Mouse (Mus musculus) megakaryocyte, embryonic 14.5 days (primary cell): Measurements from ENCODE around the gene Cyp26b1.

Experiments
- FLI1 ChIP-seq: IDR thresholded peaks from 2 replicates; pipeline ENCODE4 v1.6.1; 2012; ENCODE audit warnings: low read length, inconsistent platforms, mixed read lengths
- GATA1 ChIP-seq: IDR thresholded peaks from 3 replicates; pipeline ENCODE4 v1.6.1; 2012; ENCODE audit warnings: mixed read lengths, low read length, inconsistent platforms, borderline replicate concordance

GRCm38 (mm10) chr6:84579508-84579907 is 14.2 kb downstream of the Cyp26b1 start:
- no peak for TF ChIP-seq GATA1
- no peak for TF ChIP-seq FLI1
